Mouse (Mus musculus) liver, adult 2 months (tissue): ENCODE data around the gene Selenok.

Experiments used
- CTCF ChIP-seq: fragments of 200-500 bp; IDR thresholded peaks from 2 replicates; pipeline ENCODE4 v1.5.1; 2011; ENCODE audit warnings: low read depth, low read length, control low read depth
- POLR2A ChIP-seq: fragments of 200-500 bp; IDR thresholded peaks from 2 replicates; pipeline ENCODE4 v1.6.1; 2011; ENCODE audit warnings: low read length, control low read depth; ENCODE audit not compliant: insufficient read depth; ENCODE audit errors: extremely low read depth

GRCm38 (mm10) chr14:29967611-29968010 is 497 bp upstream of the Selenok start:
- TF ChIP-seq CTCF (no peak), POLR2A (no peak)
